32 mouse cellular contexts compared by ENCODE assay signal in the genomic region with DNA sequence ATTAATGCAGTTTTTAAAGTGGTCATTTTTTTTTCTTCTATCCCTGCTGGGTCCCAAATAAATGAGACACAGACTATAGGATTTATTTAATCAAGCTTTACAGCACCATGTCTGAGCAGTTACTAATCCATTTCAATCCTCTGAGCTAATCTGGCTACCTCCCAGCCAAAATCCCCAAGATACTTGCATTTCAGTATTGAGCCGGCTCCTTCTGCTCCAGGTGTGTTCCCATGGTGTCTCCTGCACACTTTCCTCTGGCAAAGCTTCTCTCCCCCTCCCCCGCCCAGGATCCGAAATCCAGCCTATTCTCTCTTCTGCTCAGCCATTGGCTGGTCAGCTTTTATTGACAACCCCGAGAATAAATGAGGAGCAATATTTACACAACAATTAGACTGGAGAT.
DNase-seq lines count a peak whose midpoint lies in the region; ATAC-seq and TF ChIP-seq lines count a peak whose summit lies in the region.
"Had no signal": no experiment of that assay in that cellular context is flagged by ENCODE, and none has a peak within 500 bp of the region (broad histone marks: within the 10 kb centered on the region; RNA-seq: fewer than 3 reads in every experiment).

No protein-coding gene starts in this region.

- no peak for TF ChIP-seq CTCF in hindbrain, postnatal 0 days (IDR thresholded peaks at IDR 0.05; ENCODE audit: low read depth)

- WGBS in embryonic facial prominence, embryonic 14.5 days, result 63% methylated on average over 4 of the region's 4 CpGs
- 78% methylated on average over 4 of the region's 4 CpGs for WGBS in embryonic facial prominence, embryonic 10.5 days
- 63% methylated on average over 4 of the region's 4 CpGs for WGBS in hindbrain, postnatal 0 days
- 68% methylated on average over 4 of the region's 4 CpGs for WGBS in hindbrain, embryonic 13.5 days

- peaks cover 11% of the 10 kb centered on the region; the same call in 1 of the 2 replicates for H3K4me1 ChIP-seq in embryonic facial prominence, embryonic 14.5 days (ENCODE audit: control insufficient read depth, insufficient read depth, low read length)
- H3K4me1 ChIP-seq in embryonic facial prominence, embryonic 10.5 days, result peaks cover 10% of the 10 kb centered on the region
- no peaks in the 10 kb centered on the region for H3K4me1 ChIP-seq in hindbrain, postnatal 0 days (ENCODE audit: insufficient read depth, low read length)
- no peaks in the 10 kb centered on the region for H3K4me1 ChIP-seq in hindbrain, embryonic 13.5 days (replicated peaks)
- H3K4me1 ChIP-seq: hindbrain, embryonic 10.5 days; liver, embryonic 13.5 days; megakaryocyte, embryonic 14.5 days; neural tube, embryonic 13.5 days had no signal

- H3K4me3 ChIP-seq in embryonic facial prominence, embryonic 14.5 days (ENCODE audit: low read depth, low read length), result no peak overlapping the region
- no peak overlapping the region for H3K4me3 ChIP-seq in embryonic facial prominence, embryonic 10.5 days
- no peak overlapping the region for H3K4me3 ChIP-seq in hindbrain, postnatal 0 days (ENCODE audit: low read length)
- no peak overlapping the region for H3K4me3 ChIP-seq in hindbrain, embryonic 13.5 days
- H3K4me3 ChIP-seq: embryonic facial prominence, embryonic 13.5 days; erythroblast, embryonic 14.5 days; forebrain, embryonic 12.5 days; hindbrain, embryonic 10.5 days; limb, embryonic 15.5 days; liver, embryonic 13.5 days; megakaryocyte, embryonic 14.5 days; neural tube, embryonic 13.5 days had no signal

- no peaks in the 10 kb centered on the region for H3K36me3 ChIP-seq in embryonic facial prominence, embryonic 14.5 days (ENCODE audit: control insufficient read depth, insufficient read depth, low read length)
- H3K36me3 ChIP-seq in embryonic facial prominence, embryonic 10.5 days (replicated peaks), result no peaks in the 10 kb centered on the region
- H3K36me3 ChIP-seq in hindbrain, postnatal 0 days (ENCODE audit: insufficient read depth, low read length), result no peaks in the 10 kb centered on the region
- no peaks in the 10 kb centered on the region for H3K36me3 ChIP-seq in hindbrain, embryonic 13.5 days
- H3K36me3 ChIP-seq: embryonic facial prominence, embryonic 13.5 days; forebrain, embryonic 12.5 days; hindbrain, embryonic 10.5 days; limb, embryonic 15.5 days; liver, embryonic 13.5 days; neural tube, embryonic 13.5 days had no signal

- peak; percentile 66 for DNase-seq in embryonic facial prominence, embryonic 14.5 days (ENCODE audit: low spot score)
- DNase-seq in embryonic facial prominence, embryonic 10.5 days (ENCODE audit: low spot score), result no peak
- peak; percentile 32 for DNase-seq in hindbrain, postnatal 0 days (ENCODE audit: low spot score)
- peak; percentile 63 for DNase-seq in retina, postnatal 1 day
- DNase-seq in retina, embryonic 14.5 days (ENCODE audit: low spot score), result no peak
- DNase-seq in layer of hippocampus, adult 9-11 months, result no peak
- DNase-seq in thymus, postnatal 36 days, result no peak
- DNase-seq: adrenal gland, postnatal 14 days; cerebellum, adult 11-12 months; cerebellum, adult 9-11 months; embryo, embryonic 11 days; gastrocnemius, postnatal 14 days; heart, adult 18-20 months; kidney, postnatal 14 days; liver, embryonic 13.5 days; lung, adult 18-20 months; lung, postnatal 4 days; right cerebral cortex, adult 18-20 months; spleen, adult 18-20 months; thymus, postnatal 14 days had no signal

- no peaks in the 10 kb centered on the region for H3K9me3 ChIP-seq in embryonic facial prominence, embryonic 14.5 days (ENCODE audit: control insufficient read depth, low read length)
- no peaks in the 10 kb centered on the region for H3K9me3 ChIP-seq in embryonic facial prominence, embryonic 10.5 days
- H3K9me3 ChIP-seq in hindbrain, postnatal 0 days (ENCODE audit: low read length), result no peaks in the 10 kb centered on the region
- no peaks in the 10 kb centered on the region for H3K9me3 ChIP-seq in hindbrain, embryonic 13.5 days
- H3K9me3 ChIP-seq: embryonic facial prominence, embryonic 13.5 days; forebrain, embryonic 12.5 days; hindbrain, embryonic 10.5 days; limb, embryonic 15.5 days; liver, embryonic 13.5 days; neural tube, embryonic 13.5 days had no signal

- H3K9ac ChIP-seq in embryonic facial prominence, embryonic 14.5 days (ENCODE audit: low read depth, low read length), result no peak overlapping the region
- no peak overlapping the region for H3K9ac ChIP-seq in hindbrain, postnatal 0 days (replicated peaks; ENCODE audit: low read length)
- H3K9ac ChIP-seq in hindbrain, embryonic 13.5 days, result no peak overlapping the region
- H3K9ac ChIP-seq: embryonic facial prominence, embryonic 13.5 days; forebrain, embryonic 12.5 days; limb, embryonic 15.5 days; liver, embryonic 13.5 days; neural tube, embryonic 13.5 days had no signal

- no peaks in the 10 kb centered on the region for H3K27me3 ChIP-seq in embryonic facial prominence, embryonic 14.5 days (replicated peaks; ENCODE audit: control insufficient read depth, insufficient read depth, low read length)
- H3K27me3 ChIP-seq in embryonic facial prominence, embryonic 10.5 days (replicated peaks; ENCODE audit: low read depth, poor library complexity, severe bottlenecking), result no peaks in the 10 kb centered on the region
- no peaks in the 10 kb centered on the region for H3K27me3 ChIP-seq in hindbrain, postnatal 0 days (ENCODE audit: insufficient read depth, low read length)
- no peaks in the 10 kb centered on the region for H3K27me3 ChIP-seq in hindbrain, embryonic 13.5 days
- H3K27me3 ChIP-seq: CH12.LX; embryonic facial prominence, embryonic 13.5 days; forebrain, embryonic 12.5 days; limb, embryonic 15.5 days; liver, embryonic 13.5 days; megakaryocyte, embryonic 14.5 days; neural tube, embryonic 13.5 days had no signal

- no peak overlapping the region for H3K4me2 ChIP-seq in embryonic facial prominence, embryonic 14.5 days (ENCODE audit: low read depth, low read length)
- H3K4me2 ChIP-seq in hindbrain, postnatal 0 days (ENCODE audit: low read depth, low read length), result no peak overlapping the region
- no peak overlapping the region for H3K4me2 ChIP-seq in hindbrain, embryonic 13.5 days
- H3K4me2 ChIP-seq: embryonic facial prominence, embryonic 13.5 days; forebrain, embryonic 12.5 days; heart, embryonic 11.5 days; limb, embryonic 15.5 days; liver, embryonic 13.5 days; neural tube, embryonic 13.5 days had no signal

- peak; percentile 72 for ATAC-seq in embryonic facial prominence, embryonic 14.5 days (ENCODE audit: low read depth)
- ATAC-seq in hindbrain, postnatal 0 days, result no peak
- no peak for ATAC-seq in hindbrain, embryonic 13.5 days (ENCODE audit: low FRiP score)
- ATAC-seq: intestine, postnatal 0 days; lung, postnatal 0 days had no signal

- no peak overlapping the region for H3K27ac ChIP-seq in embryonic facial prominence, embryonic 14.5 days (replicated peaks; ENCODE audit: low read depth, low read length)
- no peak overlapping the region for H3K27ac ChIP-seq in embryonic facial prominence, embryonic 10.5 days (replicated peaks)
- no peak overlapping the region for H3K27ac ChIP-seq in hindbrain, postnatal 0 days
- H3K27ac ChIP-seq in hindbrain, embryonic 13.5 days, result no peak overlapping the region
- H3K27ac ChIP-seq: forebrain, embryonic 12.5 days; hindbrain, embryonic 10.5 days; limb, embryonic 15.5 days; liver, embryonic 13.5 days; neural tube, embryonic 13.5 days had no signal

Comparison
In these comparisons a context has a peak if more than half of its experiments do, and no peak if none do; other contexts are left out.
1. DNase-seq: peak in embryonic facial prominence, embryonic 14.5 days (single experiment), hindbrain, postnatal 0 days (single experiment) and retina, postnatal 1 day (single experiment); none in embryonic facial prominence, embryonic 10.5 days (single experiment), retina, embryonic 14.5 days (single experiment), layer of hippocampus, adult 9-11 months (single experiment) and thymus, postnatal 36 days (0 of 2).